Mouse (Mus musculus) telencephalon, adult 2 months (tissue): ENCODE measurements at regions not wholly inside any gene's neighbourhood (a gene's known extent, or its start where the extent isn't known, plus 50 kb on each side); places are given as distances from the start of the nearest gene placed in this dataset.

ENCODE experiments used
- DNase-seq: peaks from one replicate; pipeline ENCODE4 v3.0.0-alpha.2; 2011; ENCODE audit warnings: low read depth, low spot score

GRCm38 (mm10) chr12:94150143-94150542 lies 1541.9 kb upstream of the Flrt2 start:
- DNase-seq, result no peak

DNA sequence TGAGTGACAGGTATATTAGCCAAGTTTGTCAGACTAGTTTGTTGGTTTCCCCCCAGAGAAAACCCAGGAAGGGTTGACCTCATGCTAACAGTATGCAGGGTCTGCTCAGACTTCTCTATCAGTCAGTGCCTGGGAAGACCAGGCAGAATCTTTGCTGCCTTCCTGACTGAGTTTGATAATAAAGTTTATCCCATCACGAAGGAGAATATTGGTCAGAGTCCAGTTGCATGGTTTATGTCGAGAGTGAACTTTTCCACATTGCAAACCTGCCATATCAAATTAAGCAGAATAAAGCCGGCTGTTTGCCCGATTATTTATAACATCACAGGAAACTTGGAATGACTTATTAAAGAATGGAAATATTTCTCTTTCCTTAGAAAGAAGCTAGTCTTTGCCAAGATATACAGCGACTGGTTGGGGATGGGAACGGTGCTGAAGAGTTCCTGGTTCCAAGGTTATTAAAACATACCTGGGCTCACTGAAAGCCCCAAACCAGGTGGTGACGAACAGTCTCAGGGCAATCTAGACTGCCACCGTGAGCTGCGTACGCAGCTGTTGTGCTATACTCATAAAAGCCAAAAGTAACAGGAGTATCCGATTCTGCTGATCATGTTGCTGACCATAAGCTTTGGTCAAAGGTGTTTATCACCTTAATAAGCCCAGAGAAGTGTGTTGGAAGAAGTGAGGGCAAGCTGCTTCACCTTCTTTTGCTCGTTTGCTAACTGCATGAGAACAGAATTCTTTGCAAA lies 1536.7 kb upstream of the Flrt2 start:
- no peak for DNase-seq

GRCm38 (mm10) chr12:94182358-94182757 lies 1509.7 kb upstream of the Flrt2 start:
- no peak for DNase-seq

GRCm38 (mm10) chr12:94190620-94191081 lies 1501.4 kb upstream of the Flrt2 start:
- DNase-seq, result no peak

DNA sequence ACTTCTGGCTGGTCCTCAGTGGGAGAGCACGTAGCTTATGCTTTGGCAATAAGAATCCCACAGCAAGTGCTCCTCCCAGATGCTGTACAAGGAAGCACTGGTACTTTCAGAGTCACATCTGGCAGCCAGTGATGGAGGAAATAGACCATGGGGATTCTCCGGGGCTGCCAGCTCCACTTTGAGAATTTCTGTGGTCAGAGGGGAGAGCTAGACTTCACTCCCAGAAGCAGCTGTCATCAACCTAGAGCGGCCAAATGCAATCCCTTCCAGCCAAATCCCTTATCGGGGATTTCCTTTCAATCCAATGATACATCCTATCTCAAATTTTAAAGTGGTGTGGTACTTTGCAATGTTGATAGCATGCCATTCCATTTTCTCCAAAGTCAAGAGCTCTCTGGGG lies 1474.1 kb upstream of the Flrt2 start:
- DNase-seq, result no peak

- DNase-seq, result no peak
Measured at GRCm38 (mm10) chr12:94229894-94230293, 1462.1 kb upstream of the Flrt2 start.

DNA sequence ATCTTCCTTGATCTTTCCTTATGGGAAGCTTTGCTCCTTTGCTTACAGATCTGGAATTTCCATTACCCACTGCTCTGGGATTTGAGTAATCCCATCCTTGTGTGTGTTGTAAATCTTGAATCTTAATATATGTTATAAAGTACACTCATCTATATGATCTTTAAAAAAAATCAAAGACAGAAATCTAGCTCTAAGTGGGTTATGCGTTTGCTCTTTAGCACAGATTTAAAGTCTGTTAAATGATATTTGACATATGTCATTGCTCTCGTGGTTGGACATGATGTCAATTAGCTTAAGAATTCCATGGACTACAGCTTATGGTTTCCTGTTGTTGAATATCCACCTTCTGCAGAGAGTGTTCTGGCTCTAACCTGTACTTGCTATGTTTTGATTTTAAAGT lies 1446.7 kb upstream of the Flrt2 start:
- DNase-seq, result no peak

DNA sequence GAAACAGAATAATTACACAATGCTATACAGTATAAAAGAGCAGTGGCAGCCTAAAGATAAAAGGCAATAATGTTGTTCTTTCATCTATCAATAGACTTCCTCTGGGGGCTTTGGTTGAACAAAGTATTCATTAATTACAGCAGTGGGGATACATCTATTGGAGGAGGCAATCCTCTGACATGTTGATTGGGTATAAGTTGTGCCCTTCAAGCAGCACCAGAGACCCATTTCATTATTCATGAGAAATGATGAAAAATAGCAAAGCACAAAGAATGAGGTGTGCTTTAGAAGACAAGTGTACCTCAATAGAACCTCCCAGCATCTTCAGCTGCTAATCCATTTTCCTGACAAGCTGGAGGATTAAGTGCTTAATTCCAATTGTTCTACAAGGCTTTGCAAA lies 1444.7 kb upstream of the Flrt2 start:
- no peak for DNase-seq

DNA sequence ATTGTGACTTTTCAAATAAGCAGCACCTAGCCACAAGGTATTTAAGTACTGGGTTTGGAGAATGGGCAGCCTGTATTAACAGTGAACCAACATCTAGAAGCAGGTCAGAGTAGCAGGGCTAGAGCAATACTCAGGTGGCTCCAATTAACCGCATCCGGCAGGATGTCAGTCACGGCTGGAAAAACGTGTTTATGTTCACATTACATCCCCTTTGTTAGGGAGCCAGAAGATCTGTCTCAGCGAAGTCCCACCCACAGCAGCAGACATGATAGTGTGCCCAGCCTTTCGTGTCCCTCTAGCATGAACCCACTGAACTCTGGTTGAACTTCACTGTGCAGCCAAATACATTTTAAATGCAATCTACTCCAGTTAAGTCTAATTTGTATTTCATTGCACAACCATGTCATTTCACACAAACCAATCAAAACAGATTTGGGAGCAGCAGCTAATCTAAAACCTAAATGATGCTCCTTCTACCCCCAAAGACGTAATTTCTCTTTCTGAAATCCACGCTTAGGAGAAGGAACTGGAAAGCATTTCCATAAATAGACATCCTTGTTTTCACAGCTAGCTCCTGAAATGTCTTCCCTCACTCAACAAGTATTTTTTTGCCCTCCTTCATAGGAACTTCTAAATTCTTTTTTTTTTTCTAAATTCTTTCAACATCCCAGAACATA lies 1438.9 kb upstream of the Flrt2 start:
- DNase-seq, result no peak

- no peak for DNase-seq
Measured at GRCm38 (mm10) chr12:94280946-94281345, 1411.1 kb upstream of the Flrt2 start.

GRCm38 (mm10) chr12:94282931-94283330 lies 1409.1 kb upstream of the Flrt2 start:
- DNase-seq, result no peak

DNA sequence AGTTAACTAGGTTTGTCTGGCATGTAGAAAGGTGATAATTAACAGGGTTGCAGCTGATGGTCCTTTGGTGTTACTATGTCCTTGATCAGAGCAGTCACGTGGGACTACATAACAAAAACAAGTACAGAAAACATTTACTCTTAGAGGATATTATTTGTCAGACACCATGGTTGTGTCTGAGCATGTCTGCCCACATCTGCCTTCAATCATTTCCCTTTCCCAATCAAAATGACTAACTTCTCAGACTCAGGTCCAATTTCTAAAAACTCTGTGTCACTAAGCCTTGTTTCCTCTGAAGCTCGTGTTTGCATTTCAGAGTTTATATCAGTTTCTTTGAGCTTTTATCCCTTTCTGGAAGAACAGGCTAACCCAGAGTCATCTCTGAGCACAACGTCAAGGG lies 1408.5 kb upstream of the Flrt2 start:
- DNase-seq, result no peak

GRCm38 (mm10) chr12:94297864-94298263 lies 1394.2 kb upstream of the Flrt2 start:
- no peak for DNase-seq

GRCm38 (mm10) chr12:94332351-94332750 lies 1359.7 kb upstream of the Flrt2 start:
- no peak for DNase-seq

GRCm38 (mm10) chr12:94334671-94335070 lies 1357.4 kb upstream of the Flrt2 start:
- DNase-seq, result no peak

DNA sequence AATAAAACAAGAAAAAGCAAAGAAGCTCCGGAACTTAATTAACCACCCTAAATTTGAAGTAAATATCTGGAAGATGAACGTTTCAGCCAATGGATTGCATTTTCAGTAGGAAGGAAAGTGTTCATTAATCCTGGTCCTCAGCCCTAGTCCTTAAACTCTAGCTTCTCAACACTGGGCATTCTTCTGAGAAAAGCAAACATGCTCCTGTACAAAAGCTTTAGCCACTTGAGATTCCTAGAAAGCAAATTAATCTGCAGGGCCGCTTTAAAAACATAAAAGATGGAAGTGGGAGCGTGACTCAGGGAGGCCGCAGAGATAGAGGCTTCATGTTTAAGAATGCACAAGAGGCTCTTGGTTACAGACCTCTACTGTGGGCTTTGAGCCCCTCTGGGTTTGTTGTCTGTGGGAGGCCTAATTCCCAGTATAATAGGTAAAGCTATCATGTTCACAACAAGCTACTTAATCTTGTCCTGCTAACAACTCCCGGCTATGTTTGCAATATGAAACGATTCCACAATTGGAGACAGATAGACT lies 1342.3 kb upstream of the Flrt2 start:
- no peak for DNase-seq

DNA sequence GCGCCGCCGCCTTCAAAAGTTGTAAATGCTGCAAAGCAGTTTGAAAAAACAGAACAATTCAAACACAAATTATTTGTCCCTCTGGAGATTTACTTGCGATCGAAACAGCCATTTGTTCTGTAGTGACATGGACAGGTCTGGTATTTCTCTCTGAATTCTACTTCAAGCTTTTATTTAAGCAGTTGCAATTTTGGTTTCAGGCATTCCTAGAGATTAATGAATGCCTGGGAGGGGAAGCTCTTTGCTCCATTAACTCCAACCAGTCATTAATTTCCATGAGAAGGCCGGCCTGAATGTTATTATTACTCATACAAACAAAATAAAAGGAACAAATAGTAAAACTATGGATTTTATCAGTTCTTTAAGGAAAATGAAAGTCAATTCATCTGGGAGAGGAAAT lies 1327.8 kb upstream of the Flrt2 start:
- DNase-seq, result no peak

GRCm38 (mm10) chr12:94399991-94400390 lies 1292.0 kb upstream of the Flrt2 start:
- DNase-seq, result no peak

DNA sequence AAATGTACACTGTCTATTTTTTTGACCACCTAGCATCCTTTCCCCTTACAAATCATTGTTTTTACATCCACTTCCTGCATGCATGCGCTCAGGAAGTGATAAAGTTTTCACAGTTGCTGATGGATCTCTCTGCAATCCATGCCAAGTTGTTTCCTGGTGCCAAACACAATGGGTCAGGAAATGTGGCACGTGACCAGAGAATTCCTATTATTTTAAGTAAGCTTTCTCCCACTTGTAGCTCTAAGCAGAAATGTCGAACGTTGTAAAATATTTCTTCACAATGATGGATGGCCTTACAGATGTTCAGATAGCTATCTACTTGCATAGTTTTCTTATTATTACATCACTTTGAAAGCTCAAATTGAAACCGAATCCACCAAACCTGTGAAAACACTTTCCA lies 1271.1 kb upstream of the Flrt2 start:
- no peak for DNase-seq

DNA sequence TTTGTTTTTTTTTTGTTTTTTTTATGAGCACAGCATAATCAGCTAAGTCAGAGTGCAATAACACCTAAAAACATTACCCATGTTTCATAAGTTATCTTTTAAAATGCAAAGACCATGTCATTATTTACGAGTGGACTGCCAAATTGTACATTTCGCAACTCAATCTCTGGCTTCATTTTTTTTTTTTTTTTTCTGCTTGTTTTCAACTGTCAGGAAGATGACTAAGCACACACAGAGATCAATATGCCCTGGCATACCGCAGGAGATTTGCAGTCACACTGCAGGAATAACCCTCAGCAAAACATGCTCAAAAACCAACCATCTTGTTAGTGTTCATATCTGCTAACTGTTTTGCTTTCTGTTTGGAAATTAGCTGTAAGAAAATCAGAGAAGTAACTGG lies 1270.3 kb upstream of the Flrt2 start:
- DNase-seq, result no peak

GRCm38 (mm10) chr12:94424340-94424981 lies 1267.6 kb upstream of the Flrt2 start:
- DNase-seq, result no peak

- DNase-seq, result no peak
Measured at GRCm38 (mm10) chr12:94449517-94449916, 1242.5 kb upstream of the Flrt2 start.

- DNase-seq, result no peak
Measured at GRCm38 (mm10) chr12:94468027-94468426, 1224.0 kb upstream of the Flrt2 start.
